Mouse (Mus musculus) G1E (cell line): ENCODE measurements around the gene Atr. TPM values are rescaled to one million over a fixed set of nuclear protein-coding genes. Genes with fewer than 3 reads are reported as not detected.

ENCODE experiments used
- ATAC-seq: 2 replicates; pipeline ENCODE4 v1.8.0; 2016; ENCODE audit warnings: mild to moderate bottlenecking; ENCODE audit not compliant: insufficient number of reproducible peaks, poor library complexity, low FRiP score, severe bottlenecking; ENCODE audit errors: extremely low read depth
- DNase-seq: peaks from one replicate; pipeline ENCODE4 v3.0.0; 2012; ENCODE audit warnings: low spot score
- H3K27me3 ChIP-seq: 2 replicates; pipeline ENCODE4 v1.6.1; 2012; ENCODE audit warnings: mild to moderate bottlenecking, low read length, inconsistent platforms; ENCODE audit not compliant: insufficient read depth
- H3K36me3 ChIP-seq: replicated peaks from 2 replicates; pipeline ENCODE3; 2012; ENCODE audit warnings: mild to moderate bottlenecking, inconsistent platforms
- H3K4me1 ChIP-seq: 2 replicates; pipeline ENCODE4 v1.6.1; 2012; ENCODE audit warnings: low read depth, low read length, inconsistent platforms, mixed read lengths; ENCODE audit not compliant: insufficient read depth
- H3K4me3 ChIP-seq: 2 replicates; pipeline ENCODE4 v1.5.1; 2012; ENCODE audit warnings: low read depth, mild to moderate bottlenecking, inconsistent platforms, low read length, moderate library complexity, mixed read lengths
- H3K9me3 ChIP-seq: replicated peaks from 2 replicates; pipeline ENCODE4 v1.6.1; 2012; ENCODE audit warnings: inconsistent platforms
- CTCF ChIP-seq: IDR thresholded peaks from 2 replicates; pipeline ENCODE4 v1.5.1; 2012; ENCODE audit warnings: low read depth, low read length, inconsistent platforms, mixed read lengths
- GATA1 ChIP-seq: IDR thresholded peaks from 2 replicates; pipeline ENCODE4 v1.6.1; 2012; ENCODE audit warnings: borderline replicate concordance, low read length, inconsistent platforms, mixed read lengths
- GATA2 ChIP-seq: IDR thresholded peaks from 2 replicates; pipeline ENCODE4 v1.6.1; 2012; ENCODE audit warnings: low read depth, low read length, inconsistent platforms, borderline replicate concordance
- POLR2AphosphoS5 ChIP-seq: IDR thresholded peaks from 2 replicates; pipeline ENCODE4 v1.6.1; 2012; ENCODE audit warnings: low read depth, low read length, inconsistent platforms; ENCODE audit not compliant: insufficient replicate concordance
- TAL1 ChIP-seq: conservative IDR thresholded peaks from 2 replicates; pipeline ENCODE4 v1.6.1; 2012; ENCODE audit warnings: low read depth, low read length, inconsistent platforms, mixed read lengths
- polyA plus RNA-seq: library from polyadenylated mRNA; stranded (reverse); fragments of >175 nt; gene quantifications from 2 replicates; pipeline ENCODE4 v1.2.3, GENCODE M21; 2012
- total RNA-seq, 2 experiments: library from RNA; stranded (forward) in 1 of 2; stranded (reverse) in 1 of 2; fragments of 200-1000 nt in 1 of 2; fragments of >200 nt in 1 of 2; fragmentation: Nextera tagmentation in 1 of 2; gene quantifications; 2 replicates each; pipeline ENCODE4 v1.2.3; 2014 to 2017

The Atr gene
- 99.0 and 116 TPM in 2 replicates for total RNA-seq (2014; fragmentation: Nextera tagmentation)
- total RNA-seq (2017), result 69.8 and 80.1 TPM in 2 replicates
- polyA plus RNA-seq, result 5.1 and 6.9 TPM in 2 replicates

DNA sequence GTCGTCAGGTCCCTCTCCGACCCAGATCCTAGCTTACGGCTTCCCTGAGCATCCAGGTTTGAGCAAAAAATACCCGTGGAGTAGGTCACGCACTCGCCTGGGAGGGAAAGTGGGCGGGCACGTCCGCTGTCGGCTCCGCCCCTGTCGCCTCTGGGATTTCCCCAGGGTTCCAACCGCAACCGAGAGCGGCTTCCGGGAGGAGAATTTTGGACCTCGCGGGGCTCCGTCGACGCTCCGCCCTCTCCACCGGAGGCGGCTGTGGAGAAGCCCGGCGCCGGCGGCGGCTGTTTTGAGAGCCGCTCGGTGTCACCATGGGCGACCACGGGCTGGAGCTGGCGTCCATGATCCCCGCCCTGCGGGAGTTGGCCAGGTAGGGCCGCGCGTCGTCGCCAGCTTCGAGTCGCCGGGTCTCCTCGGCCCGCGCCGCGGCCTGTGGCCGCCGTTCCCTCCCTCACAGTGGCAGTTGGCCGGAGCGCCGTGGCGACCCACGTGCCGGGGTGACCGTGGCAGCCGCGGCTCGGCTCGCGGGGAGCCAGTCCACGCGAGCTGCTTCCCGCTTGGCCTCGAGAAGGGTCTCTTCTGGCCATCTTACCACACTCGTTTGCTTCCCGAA is at the start of gene Atr:
Atr (plus strand) TSS at position 184 of the 613 bp plus-strand sequence.
- ATAC-seq (peak; percentile 83), DNase-seq (peak; percentile 91)
- no peaks in the 10 kb centered on the region for H3K9me3 ChIP-seq
- H3K4me1 ChIP-seq, result peaks cover 13% of the 10 kb centered on the region
- H3K27me3 ChIP-seq, result no peaks in the 10 kb centered on the region
- peak within 1 kb of the TSS; percentile 97 for H3K4me3 ChIP-seq
- TF ChIP-seq TAL1, result no peak
- TF ChIP-seq POLR2AphosphoS5, result no peak
- TF ChIP-seq GATA2, result no peak
- peaks cover 10% of the 10 kb centered on the region for H3K36me3 ChIP-seq

DNA sequence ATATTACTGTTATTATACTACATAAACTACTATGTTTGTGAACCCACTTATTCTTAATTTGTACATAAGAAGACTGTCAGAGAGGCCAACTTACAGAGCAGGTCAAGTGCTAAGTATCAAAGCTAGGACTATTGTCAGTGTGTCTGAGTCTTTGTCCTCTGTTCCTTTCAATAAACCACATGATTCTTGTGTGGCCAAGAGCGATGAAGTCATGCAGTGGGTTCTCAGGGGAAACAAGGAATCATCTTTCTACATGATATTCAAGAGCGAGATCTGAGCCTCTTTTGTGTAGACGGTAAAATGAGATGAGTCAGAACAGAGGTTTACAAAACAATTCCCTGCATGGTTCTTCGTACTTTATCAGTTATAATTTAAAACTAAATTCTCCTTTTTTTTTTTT is 47.8 kb upstream of the Atr start:
- ATAC-seq (no peak), DNase-seq (no peak)
- no peaks in the 10 kb centered on the region for H3K36me3 ChIP-seq
- no peaks in the 10 kb centered on the region for H3K27me3 ChIP-seq
- H3K4me3 ChIP-seq, result no peak overlapping the region
- no peak for TF ChIP-seq POLR2AphosphoS5
- TF ChIP-seq GATA2, result no peak
- TF ChIP-seq GATA1, result no peak
- no peak for TF ChIP-seq CTCF
- TF ChIP-seq TAL1, result no peak
- H3K9me3 ChIP-seq, result no peaks in the 10 kb centered on the region
- no peaks in the 10 kb centered on the region for H3K4me1 ChIP-seq

DNA sequence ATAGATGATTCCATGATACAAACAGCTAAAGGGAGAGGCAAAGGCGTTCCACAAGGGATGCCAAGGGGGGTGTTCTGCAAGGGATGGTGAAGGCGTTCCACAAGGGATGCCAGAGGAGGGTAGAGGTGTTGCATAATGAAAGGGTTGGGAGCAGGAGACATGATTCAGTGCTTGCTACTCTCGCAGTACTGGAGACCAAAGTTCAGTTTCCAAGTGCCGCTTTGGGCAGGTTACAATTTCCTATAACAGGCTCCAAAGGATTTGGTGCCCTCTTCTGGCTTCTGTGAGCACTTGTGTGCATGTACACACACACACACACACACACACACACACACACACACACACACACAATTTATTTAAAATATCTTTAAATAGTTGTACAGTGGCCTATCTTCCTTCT is 45.6 kb upstream of the Atr start:
- Histone ChIP-seq H3K36me3 (no peaks in the 10 kb centered on the region), H3K27me3 (peaks cover 2% of the 10 kb centered on the region; the same call in 1 of the 2 replicates), H3K4me1 (no peaks in the 10 kb centered on the region), H3K4me3 (no peak overlapping the region), H3K9me3 (no peaks in the 10 kb centered on the region)
- ATAC-seq, result no peak
- DNase-seq, result no peak
- TF ChIP-seq POLR2AphosphoS5 (no peak), CTCF (no peak), TAL1 (no peak), GATA1 (no peak), GATA2 (no peak)

DNA sequence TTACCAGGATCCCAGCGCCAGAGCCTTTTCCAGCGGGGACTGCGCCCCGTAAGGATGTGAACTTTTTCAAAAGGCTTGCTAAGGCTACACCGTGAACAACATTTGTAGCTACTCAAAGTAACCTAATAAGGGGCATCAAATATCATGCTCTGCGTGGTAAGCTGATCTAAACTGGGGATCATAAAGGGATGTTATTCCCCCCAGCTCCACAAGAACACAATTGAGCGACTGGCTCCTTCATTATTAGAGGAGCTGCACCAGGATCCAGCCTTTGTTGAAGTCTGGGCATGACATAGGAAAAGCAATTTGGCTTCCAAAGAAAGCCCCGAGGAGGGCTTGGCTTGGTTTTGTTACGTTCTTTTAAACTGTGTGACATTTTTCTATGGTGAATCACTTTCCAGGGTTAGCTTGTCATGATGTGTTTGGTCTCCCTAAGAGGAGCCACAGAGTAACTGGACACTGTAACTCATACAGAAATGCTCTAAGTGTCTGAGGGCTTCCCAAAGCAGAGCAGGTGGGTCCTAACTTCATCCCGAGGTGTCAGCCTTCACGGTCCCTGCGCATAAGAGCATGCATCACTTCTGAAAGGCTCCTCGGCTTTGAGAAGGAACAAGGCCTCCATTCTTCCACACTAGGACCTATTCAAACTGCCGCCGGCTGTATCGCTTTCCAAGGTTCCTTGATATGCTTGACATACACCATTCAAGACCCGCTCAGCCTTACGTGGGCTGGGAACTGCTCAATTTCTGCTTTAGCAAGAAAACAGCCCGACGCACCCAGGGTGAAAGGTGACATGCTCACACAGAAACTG is 43.5 kb upstream of the Atr start:
- Histone ChIP-seq H3K36me3 (no peaks in the 10 kb centered on the region), H3K4me1 (no peaks in the 10 kb centered on the region), H3K9me3 (no peaks in the 10 kb centered on the region), H3K27me3 (peaks cover 2% of the 10 kb centered on the region; the same call in 1 of the 2 replicates), H3K4me3 (no peak overlapping the region)
- TF ChIP-seq GATA2 (no peak), POLR2AphosphoS5 (no peak), TAL1 (no peak), GATA1 (no peak), CTCF (no peak)
- DNase-seq, result no peak
- ATAC-seq, result no peak

DNA sequence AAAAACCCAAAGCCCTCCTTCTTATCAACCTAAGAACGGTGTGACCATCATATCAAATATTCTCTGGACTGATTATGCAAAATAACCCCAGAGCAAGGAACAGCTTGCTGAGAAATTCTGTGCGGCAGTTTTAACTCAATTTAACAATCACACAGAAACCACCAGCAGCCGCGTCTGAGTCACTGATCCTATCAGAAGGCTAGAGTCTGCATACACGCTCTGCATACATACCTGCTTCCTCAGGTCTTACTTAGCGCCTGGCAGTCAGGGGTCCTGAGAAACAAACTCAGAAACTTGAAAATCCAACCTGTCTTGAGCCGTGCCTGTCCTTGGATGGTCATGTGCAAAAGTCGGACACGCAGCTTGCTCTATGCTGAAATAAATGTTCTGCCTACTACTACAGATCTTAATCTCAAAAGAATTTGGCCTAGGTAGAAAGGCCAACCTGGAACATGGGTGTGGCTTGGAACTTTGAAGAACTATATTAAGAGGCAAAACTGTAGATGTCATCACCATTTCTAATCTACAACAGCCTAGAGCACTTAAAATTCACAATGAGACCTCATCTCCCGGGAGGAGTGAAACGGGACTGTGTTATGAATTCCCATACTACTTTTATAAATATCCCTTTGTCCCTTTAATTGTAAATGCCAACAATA is 42.3 kb upstream of the Atr start:
- no peaks in the 10 kb centered on the region for H3K9me3 ChIP-seq
- H3K27me3 ChIP-seq, result peaks cover 2% of the 10 kb centered on the region; the same call in 1 of the 2 replicates
- no peak overlapping the region for H3K4me3 ChIP-seq
- ATAC-seq (no peak), DNase-seq (no peak)
- H3K36me3 ChIP-seq, result no peaks in the 10 kb centered on the region
- TF ChIP-seq CTCF (no peak), GATA2 (no peak), POLR2AphosphoS5 (no peak), GATA1 (no peak), TAL1 (no peak)
- no peaks in the 10 kb centered on the region for H3K4me1 ChIP-seq

DNA sequence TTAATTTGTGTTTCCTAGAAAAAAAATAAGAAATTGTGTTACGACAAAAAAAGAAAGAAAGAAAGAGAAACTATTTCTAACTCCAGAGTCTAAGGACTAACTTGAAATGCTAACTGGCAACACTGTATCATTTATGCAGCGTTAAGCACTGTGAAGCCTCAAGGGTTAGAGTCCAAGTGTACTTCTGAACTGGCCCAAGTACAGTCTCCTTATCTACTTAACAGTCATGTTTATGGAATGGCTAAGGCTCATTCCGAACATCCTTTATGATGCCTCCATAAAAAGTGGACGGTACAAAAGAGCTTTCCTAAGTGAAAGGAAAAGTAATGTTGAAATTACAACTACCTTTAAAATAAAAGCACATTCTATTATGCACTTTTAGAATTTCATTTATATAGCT is 41.7 kb upstream of the Atr start:
- TF ChIP-seq POLR2AphosphoS5 (no peak), GATA2 (no peak), CTCF (no peak), GATA1 (no peak), TAL1 (no peak)

More for the DNA sequence above, 41.7 kb upstream of the Atr start:
- no peak for DNase-seq
- Histone ChIP-seq H3K27me3 (peaks cover 2% of the 10 kb centered on the region; the same call in 1 of the 2 replicates), H3K9me3 (no peaks in the 10 kb centered on the region), H3K4me3 (no peak overlapping the region), H3K4me1 (no peaks in the 10 kb centered on the region), H3K36me3 (no peaks in the 10 kb centered on the region)
- ATAC-seq, result no peak
